Mouse (Mus musculus): ENCODE measurements around the gene Olfr109.

The Olfr109 gene

GRCm38 (mm10) chr17:37458616-37459015 lies at the start of gene Olfr109:
Gene Olfr109, plus strand, starts transcription at chr17:37458916.
- DNase-seq (ENCODE audit: low spot score in 2 of 2), result no peak

- no peak for DNase-seq (ENCODE audit: low spot score in 2 of 2)
Observed at GRCm38 (mm10) chr17:37413380-37413779, 45.3 kb upstream of the Olfr109 start.

GRCm38 (mm10) chr17:37445180-37445579 lies 13.5 kb upstream of the Olfr109 start, which contains the start of gene Olfr108:
Gene Olfr108, plus strand, starts transcription at chr17:37445480.
- DNase-seq (ENCODE audit: low spot score in 2 of 2), result no peak

- no peak for DNase-seq (ENCODE audit: low spot score in 2 of 2)
Observed at GRCm38 (mm10) chr17:37483452-37483851, 24.7 kb downstream of the Olfr109 start, which contains the start of gene H2-M2. Gene H2-M2, minus strand, starts transcription at chr17:37483552.

- DNase-seq (ENCODE audit: low spot score in 2 of 2), result no peak
Observed at GRCm38 (mm10) chr17:37491930-37492518, 33.3 kb downstream of the Olfr109 start, which contains the start of gene Olfr110. Gene Olfr110, plus strand, starts transcription at chr17:37492468.

GRCm38 (mm10) chr17:37507730-37508129 lies 49.0 kb downstream of the Olfr109 start, which contains the start of gene Olfr111:
Gene Olfr111, plus strand, starts transcription at chr17:37508030.
- DNase-seq (ENCODE audit: low spot score in 2 of 2), result no peak
